Mouse (Mus musculus) midbrain, embryonic 14.5 days (tissue): ENCODE results near the gene Megf11. TPM values are rescaled to one million over a fixed set of nuclear protein-coding genes. Genes with fewer than 3 reads are reported as not detected.
A peak's percentile ranks its signal among the peaks of the same experiment; 100 is the strongest.

Experiments
- ATAC-seq: fragments of 200-750 bp; cut with Nextera tagmentation; 2 replicates; pipeline ENCODE4 v1.8.0; 2017; ENCODE audit warnings: moderate number of reproducible peaks, moderate library complexity; ENCODE audit not compliant: low FRiP score, low TSS enrichment
- DNase-seq: peaks from one replicate; pipeline ENCODE4 v3.0.0-alpha.2; 2015
- H3K27ac ChIP-seq: fragments of 300-500 bp; sonication (generic); replicated peaks from 2 replicates; pipeline ENCODE4 v1.5.1; 2014; ENCODE audit warnings: mild to moderate bottlenecking, low read depth, low read length, moderate library complexity
- H3K27me3 ChIP-seq: fragments of 300-500 bp; sonication (generic); 2 replicates; pipeline ENCODE4 v1.6.1; 2014; ENCODE audit warnings: low read length, control low read depth, mixed read lengths; ENCODE audit not compliant: control insufficient read depth, insufficient read depth
- H3K36me3 ChIP-seq: fragments of 300-500 bp; sonication (generic); 2 replicates; pipeline ENCODE4 v1.6.1; 2014; ENCODE audit warnings: low read length, control low read depth; ENCODE audit not compliant: control insufficient read depth, insufficient read depth
- H3K4me1 ChIP-seq: fragments of 300-500 bp; sonication (generic); 2 replicates; pipeline ENCODE4 v1.6.1; 2014; ENCODE audit warnings: mild to moderate bottlenecking, antibody characterized with exemption, low read length, control low read depth; ENCODE audit not compliant: control insufficient read depth, insufficient read depth
- H3K4me2 ChIP-seq: fragments of 300-500 bp; sonication (generic); 2 replicates; pipeline ENCODE4 v1.6.1; 2014; ENCODE audit warnings: mild to moderate bottlenecking, low read length, moderate library complexity
- H3K4me3 ChIP-seq: fragments of 300-500 bp; sonication (generic); replicated peaks from 2 replicates; pipeline ENCODE4 v1.5.1; 2014; ENCODE audit warnings: low read depth, low read length
- H3K9ac ChIP-seq: fragments of 300-500 bp; sonication (generic); replicated peaks from 2 replicates; pipeline ENCODE4 v1.6.1; 2014; ENCODE audit warnings: mild to moderate bottlenecking, low read length, moderate library complexity
- H3K9me3 ChIP-seq: fragments of 300-500 bp; sonication (generic); 2 replicates; pipeline ENCODE4 v1.6.1; 2016; ENCODE audit warnings: low read length, control low read depth, mixed read lengths; ENCODE audit not compliant: control insufficient read depth
- WGBS: fragments of 180-500 bp; shearing (Covaris S2); extraction: QIAGEN DNeasy Blood & Tissue Kit; methylation state at CpG from one replicate; pipeline ENCODE4 v1.1.7; 2014; 5-methylcytosine and 5-hydroxymethylcytosine counted together
- polyA plus RNA-seq: library from polyadenylated mRNA; unstranded; fragments of >200 nt; fragmentation: Nextera tagmentation; extraction: Ambion mirVana; gene quantifications from 2 replicates; pipeline ENCODE4 v1.2.1, GENCODE M21; 2014

The Megf11 gene
- polyA plus RNA-seq, 1 experiment from 2014 or later: 18.6 TPM

DNA sequence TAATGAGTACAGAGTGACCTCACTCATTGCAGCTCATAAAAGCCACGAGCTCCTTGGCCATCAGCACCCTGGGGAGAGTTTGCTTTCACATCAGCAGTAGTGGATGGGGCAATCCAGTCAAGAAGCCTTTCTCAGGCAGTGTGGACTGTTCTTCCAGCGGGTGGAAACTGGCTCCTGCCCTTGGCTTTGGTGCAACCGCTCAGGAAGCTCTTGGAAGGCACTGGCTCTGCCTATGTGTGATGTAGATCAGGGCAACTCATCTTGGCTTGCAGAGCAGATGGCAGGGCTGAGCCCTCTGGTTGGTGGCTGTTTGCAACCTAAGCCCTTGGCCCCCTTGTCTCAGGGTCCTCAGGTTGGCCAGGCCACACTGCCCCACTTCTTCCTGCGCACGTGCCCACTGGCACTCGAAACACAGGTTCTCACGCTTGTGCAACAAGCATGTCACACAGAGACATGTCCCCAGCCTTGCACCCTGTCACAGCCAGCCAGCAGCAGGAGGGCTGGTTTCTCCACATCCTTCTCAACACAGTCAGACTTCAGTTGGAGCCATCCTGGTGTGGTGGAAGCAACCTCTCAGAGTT, 22.1 kb downstream of the Megf11 start:
- H3K27me3 ChIP-seq: no peaks in the 10 kb centered on the region
- no peaks in the 10 kb centered on the region for H3K9me3 ChIP-seq
- no peak overlapping the region for H3K9ac ChIP-seq
- 87% methylated on average over 7 of the region's 7 CpGs for WGBS
- no peak for DNase-seq
- no peaks in the 10 kb centered on the region for H3K36me3 ChIP-seq
- H3K27ac ChIP-seq: no peak overlapping the region
- H3K4me2 ChIP-seq: no peak overlapping the region
- no peak overlapping the region for H3K4me3 ChIP-seq
- H3K4me1 ChIP-seq: no peaks in the 10 kb centered on the region
- no peak for ATAC-seq

DNA sequence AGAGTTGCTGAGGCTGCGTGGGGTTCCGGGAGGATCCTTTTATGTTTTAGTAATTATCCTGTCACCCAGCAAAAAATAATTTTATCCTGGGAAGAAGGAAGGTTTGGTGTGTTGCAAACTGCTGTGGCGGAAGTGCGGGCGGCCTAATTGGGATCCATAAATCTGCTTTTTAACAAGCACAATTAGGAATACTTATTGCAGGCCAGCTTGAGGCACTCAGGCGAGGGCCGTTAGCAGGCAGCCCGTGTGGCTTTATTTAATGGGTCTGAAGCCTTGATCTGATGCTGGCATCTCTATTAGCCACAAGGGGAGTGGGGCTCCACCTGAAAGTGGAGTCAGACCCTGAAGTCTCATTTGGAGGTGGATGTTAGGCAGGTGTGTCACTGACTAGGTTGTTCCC, 23.4 kb downstream of the Megf11 start:
- H3K4me2 ChIP-seq: no peak overlapping the region
- no peak overlapping the region for H3K4me3 ChIP-seq
- H3K9ac ChIP-seq: no peak overlapping the region
- ATAC-seq (no peak), DNase-seq (no peak)
- 71% methylated on average over 8 of the region's 8 CpGs for WGBS
- H3K4me1 ChIP-seq: no peaks in the 10 kb centered on the region
- H3K27ac ChIP-seq: no peak overlapping the region
- H3K36me3 ChIP-seq: no peaks in the 10 kb centered on the region
- no peaks in the 10 kb centered on the region for H3K9me3 ChIP-seq
- H3K27me3 ChIP-seq: no peaks in the 10 kb centered on the region

DNA sequence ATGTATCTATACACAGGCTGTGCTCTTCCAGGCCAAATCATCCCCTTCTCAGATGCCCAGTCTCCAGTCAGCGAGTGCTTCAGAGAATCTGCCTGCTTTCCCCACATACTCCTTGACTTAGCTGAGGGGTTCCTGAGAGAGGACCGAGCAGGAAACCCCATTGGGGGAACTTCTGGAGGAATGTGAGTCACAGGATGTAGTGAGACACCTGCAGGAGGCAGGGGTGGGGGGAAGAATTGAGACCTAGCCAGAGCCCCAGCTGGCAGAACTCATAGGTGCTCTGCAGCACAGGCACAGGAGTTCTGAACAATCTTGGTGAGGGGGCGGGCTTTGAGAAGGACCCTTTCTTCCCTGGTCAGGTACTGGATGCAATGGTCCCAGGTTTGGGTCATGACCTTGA, 35.0 kb downstream of the Megf11 start:
- no peak overlapping the region for H3K4me3 ChIP-seq
- H3K36me3 ChIP-seq: no peaks in the 10 kb centered on the region
- H3K9me3 ChIP-seq: no peaks in the 10 kb centered on the region
- ATAC-seq: no peak
- H3K27me3 ChIP-seq: no peaks in the 10 kb centered on the region
- no peak overlapping the region for H3K9ac ChIP-seq
- no peak for DNase-seq
- H3K4me1 ChIP-seq: no peaks in the 10 kb centered on the region
- no peak overlapping the region for H3K27ac ChIP-seq
- H3K4me2 ChIP-seq: no peak overlapping the region
- 86% methylated on average over 3 of the region's 3 CpGs for WGBS

DNA sequence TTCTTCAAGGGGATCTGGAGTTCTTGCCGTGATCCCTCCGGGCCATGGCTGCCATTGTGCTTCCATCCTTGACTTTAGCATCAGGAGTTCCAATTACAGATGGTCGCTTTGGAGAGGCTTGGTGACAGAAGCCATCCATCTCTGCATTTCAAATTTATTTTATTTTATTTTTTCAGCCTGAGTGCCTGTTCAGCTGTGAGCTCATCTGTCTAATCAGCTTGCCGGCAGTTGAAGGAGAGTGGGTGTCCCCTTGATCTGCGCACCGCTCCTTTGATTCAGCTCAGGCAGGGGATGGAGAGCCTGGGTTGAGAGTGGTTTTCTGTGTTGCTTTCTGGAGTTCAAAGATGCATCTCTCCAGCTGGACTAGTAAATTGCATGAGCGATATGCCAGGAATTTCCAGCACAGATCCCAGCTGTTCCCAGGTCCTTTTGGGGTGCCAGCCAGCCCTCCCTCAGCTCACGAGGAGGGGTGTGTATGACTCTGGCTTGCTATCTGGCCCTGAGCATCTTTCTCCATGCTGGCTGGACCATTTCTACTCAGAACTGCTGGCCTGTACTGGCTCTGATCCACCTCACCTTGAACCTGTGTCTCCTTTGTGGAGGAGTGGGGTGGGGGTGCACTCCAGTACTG, 36.7 kb downstream of the Megf11 start:
- peak overlapping the region; percentile 45; the same call in 1 of the 2 replicates for H3K27ac ChIP-seq
- H3K27me3 ChIP-seq: no peaks in the 10 kb centered on the region
- no peak overlapping the region for H3K4me3 ChIP-seq
- DNase-seq: no peak
- no peak overlapping the region for H3K9ac ChIP-seq
- H3K36me3 ChIP-seq: no peaks in the 10 kb centered on the region
- ATAC-seq: no peak
- no peak overlapping the region for H3K4me2 ChIP-seq
- WGBS: 83% methylated on average over 8 of the region's 8 CpGs
- no peaks in the 10 kb centered on the region for H3K9me3 ChIP-seq
- H3K4me1 ChIP-seq: no peaks in the 10 kb centered on the region

DNA sequence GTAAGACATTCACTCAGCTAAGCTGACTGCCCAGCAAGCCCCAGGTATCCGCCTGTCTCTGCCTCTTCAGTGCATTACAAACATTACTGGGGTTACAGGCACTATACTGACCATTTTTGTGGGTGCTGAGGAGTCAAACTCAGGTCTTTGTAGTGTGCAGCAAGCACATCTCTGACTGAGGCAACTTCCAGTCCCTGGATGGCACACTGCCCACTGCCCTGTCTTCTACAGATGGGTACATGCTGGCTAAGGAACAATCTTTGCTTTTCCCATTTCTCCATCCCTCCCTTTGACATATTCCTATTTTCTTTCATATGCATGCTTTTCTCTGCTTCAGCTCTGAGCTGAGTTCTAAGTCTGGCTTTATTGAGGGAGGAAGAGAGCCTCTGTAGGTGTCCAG, 38.5 kb downstream of the Megf11 start:
- Histone ChIP-seq H3K4me1 (no peaks in the 10 kb centered on the region), H3K27me3 (no peaks in the 10 kb centered on the region), H3K27ac (no peak overlapping the region), H3K9ac (no peak overlapping the region), H3K9me3 (no peaks in the 10 kb centered on the region), H3K4me3 (no peak overlapping the region), H3K36me3 (no peaks in the 10 kb centered on the region), H3K4me2 (no peak overlapping the region)
- no peak for DNase-seq
- WGBS: 94% methylated on average over 1 of the region's 1 CpGs
- no peak for ATAC-seq

DNA sequence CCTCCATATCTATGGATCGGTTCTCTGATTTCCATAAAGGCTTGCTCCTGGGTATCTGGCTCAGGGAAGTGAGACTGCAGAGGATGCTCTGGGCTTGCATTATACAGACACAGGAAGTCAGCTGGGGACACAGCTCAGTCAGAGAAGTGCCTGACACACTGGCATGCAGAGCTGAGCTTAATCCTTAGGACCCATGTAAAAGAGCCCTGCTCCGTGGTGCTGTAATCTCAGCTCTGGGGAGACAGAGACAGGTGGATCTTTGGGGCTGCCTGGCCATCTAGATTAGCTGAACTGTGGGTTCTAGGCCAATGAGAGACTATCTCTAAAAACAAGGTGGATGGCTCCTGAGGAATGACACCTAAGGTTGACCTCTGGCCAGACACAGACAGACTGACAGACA, 50.7 kb downstream of the Megf11 start:
- no peaks in the 10 kb centered on the region for H3K4me1 ChIP-seq
- H3K9ac ChIP-seq: no peak overlapping the region
- no peak overlapping the region for H3K27ac ChIP-seq
- H3K4me3 ChIP-seq: no peak overlapping the region
- no peak overlapping the region for H3K4me2 ChIP-seq
- ATAC-seq (no peak), DNase-seq (no peak)
- H3K27me3 ChIP-seq: no peaks in the 10 kb centered on the region
- H3K36me3 ChIP-seq: no peaks in the 10 kb centered on the region
- WGBS: 38% methylated on average over 2 of the region's 2 CpGs
- no peaks in the 10 kb centered on the region for H3K9me3 ChIP-seq

DNA sequence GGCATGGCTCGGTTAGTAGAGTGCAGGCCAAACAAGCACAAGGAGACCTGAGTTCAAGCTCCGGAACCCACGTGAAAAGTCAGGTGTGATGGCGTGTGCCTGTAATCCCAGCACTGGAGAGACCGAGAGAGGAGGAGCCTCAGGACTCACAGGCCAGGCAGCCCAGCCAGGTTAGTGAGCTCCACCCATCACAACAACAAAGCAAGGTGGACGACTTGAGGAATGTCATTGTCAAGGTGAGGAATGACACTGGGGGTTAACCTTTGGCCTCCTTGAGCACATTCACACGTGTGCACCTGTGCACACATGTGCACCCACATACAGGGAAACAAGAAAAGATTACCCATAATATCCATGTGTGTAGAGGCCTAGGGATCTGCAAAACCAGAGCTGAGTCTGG, 54.7 kb downstream of the Megf11 start:
- no peak for DNase-seq
- no peak overlapping the region for H3K4me3 ChIP-seq
- ATAC-seq: no peak
- no peaks in the 10 kb centered on the region for H3K4me1 ChIP-seq
- H3K9me3 ChIP-seq: no peaks in the 10 kb centered on the region
- WGBS: 81% methylated on average over 7 of the region's 7 CpGs
- H3K4me2 ChIP-seq: no peak overlapping the region
- no peaks in the 10 kb centered on the region for H3K27me3 ChIP-seq
- H3K27ac ChIP-seq: no peak overlapping the region
- H3K36me3 ChIP-seq: no peaks in the 10 kb centered on the region
- no peak overlapping the region for H3K9ac ChIP-seq

DNA sequence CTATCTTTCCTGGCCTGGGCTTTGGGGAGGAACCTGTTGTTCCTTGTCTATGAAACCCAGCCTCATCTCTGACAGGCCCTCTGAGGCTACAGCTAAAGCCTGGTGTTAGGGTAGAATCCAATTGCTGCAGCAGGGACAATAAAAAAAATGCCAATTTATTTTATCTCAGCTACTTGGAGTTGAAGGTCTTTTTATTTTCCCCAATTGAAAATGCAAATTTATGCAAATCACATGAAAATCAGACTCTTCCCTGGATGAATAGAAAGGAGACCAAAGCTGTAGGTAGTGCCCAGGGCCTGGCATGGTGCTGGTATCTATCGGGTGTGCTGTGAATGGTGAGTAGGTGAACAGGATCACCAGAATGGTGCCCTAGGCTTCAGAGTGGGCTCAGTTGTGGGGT, 60.6 kb downstream of the Megf11 start:
- Histone ChIP-seq H3K4me2 (no peak overlapping the region), H3K36me3 (no peaks in the 10 kb centered on the region), H3K27ac (peak overlapping the region; percentile 4; the same call in 1 of the 2 replicates), H3K9ac (no peak overlapping the region), H3K4me3 (no peak overlapping the region), H3K9me3 (no peaks in the 10 kb centered on the region), H3K27me3 (no peaks in the 10 kb centered on the region), H3K4me1 (peaks cover 21% of the 10 kb centered on the region; the same call in 1 of the 2 replicates)
- 46% methylated on average over 1 of the region's 1 CpGs for WGBS
- DNase-seq: no peak
- no peak for ATAC-seq

DNA sequence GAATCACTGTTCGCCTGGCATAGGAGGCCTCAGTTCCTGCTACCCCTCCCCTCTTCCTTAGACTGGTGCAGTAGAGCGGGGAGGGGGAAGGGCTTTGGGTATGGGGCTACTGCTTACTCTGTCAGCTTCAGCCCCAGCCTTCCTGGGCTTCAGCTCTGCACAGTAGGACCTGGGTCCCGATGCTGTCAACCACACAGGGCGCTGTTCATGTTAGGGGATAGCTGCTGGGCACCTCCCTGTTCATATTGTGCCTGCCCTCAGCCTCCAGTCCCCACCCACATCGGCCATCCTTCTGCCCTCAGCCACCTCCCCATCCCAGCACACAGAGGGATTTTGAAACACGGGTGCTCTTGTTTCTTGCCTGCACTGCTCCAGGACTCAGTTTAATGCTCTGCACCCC, 61.6 kb downstream of the Megf11 start:
- Histone ChIP-seq H3K4me2 (no peak overlapping the region), H3K4me3 (no peak overlapping the region), H3K9me3 (no peaks in the 10 kb centered on the region), H3K4me1 (peaks cover 21% of the 10 kb centered on the region; the same call in 1 of the 2 replicates), H3K27me3 (no peaks in the 10 kb centered on the region), H3K27ac (peak overlapping the region; percentile 6), H3K9ac (no peak overlapping the region), H3K36me3 (no peaks in the 10 kb centered on the region)
- DNase-seq (no peak), ATAC-seq (no peak; the same call in 1 of the 2 replicates)
- 35% methylated on average over 6 of the region's 6 CpGs for WGBS
